Mouse (Mus musculus) heart, postnatal 10 days (tissue): ENCODE measurements around the gene Gpr39. TPM values are rescaled to one million over a fixed set of nuclear protein-coding genes. Genes with fewer than 3 reads are reported as not detected.

Experiments
- DNase-seq, 2 experiments: peaks; one replicate each; pipeline ENCODE4 v3.0.0; 2021
- intact Hi-C: fragments of 180-260 bp; cut with DNase I; formaldehyde crosslinking; loops from one replicate; pipeline ENCODE4 v1.15.1; 2025
- total RNA-seq, 2 experiments: library from RNA; stranded (reverse); gene quantifications; 2 replicates each; pipeline ENCODE4 v1.2.3; 2021

Gpr39 gene
- total RNA-seq, 2 experiments from 2014 or later: 0.69 to 1.0 TPM

DNA sequence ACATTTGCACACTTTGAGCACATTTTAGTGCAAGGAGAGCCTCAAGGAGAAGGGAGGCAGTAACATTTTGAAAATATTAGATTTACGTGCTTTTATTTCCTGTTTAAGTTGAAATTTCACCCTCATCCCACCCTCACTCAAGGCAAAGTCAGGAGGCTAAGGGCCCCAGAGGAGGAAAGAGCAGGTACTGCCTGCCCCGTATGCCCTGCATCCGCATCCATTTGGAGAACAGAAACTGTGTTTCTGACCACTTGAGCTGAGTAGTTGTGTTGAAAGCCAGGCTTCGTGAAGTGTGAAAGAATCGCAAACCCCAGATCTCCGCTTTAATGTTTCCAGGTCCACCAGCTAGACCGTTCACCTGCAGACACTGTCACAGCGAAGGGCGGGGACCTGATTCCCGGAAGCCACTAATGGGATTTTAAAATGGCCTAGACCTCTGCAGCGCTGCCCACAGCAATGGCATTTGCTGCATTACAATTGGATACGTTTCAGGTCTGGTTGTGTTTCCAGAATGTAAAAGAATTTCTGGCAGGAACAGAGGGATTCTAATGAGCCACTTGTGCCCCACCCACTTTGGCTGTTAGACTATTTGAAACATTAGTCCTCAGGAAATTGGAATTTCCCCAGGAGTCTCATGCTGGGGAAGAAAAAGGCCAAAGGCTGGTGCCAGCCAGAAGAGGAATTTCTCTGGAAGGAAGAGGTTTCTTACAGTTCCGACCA is 11.1 kb downstream of the Gpr39 start:
- intact Hi-C loops: no loop called here

DNA sequence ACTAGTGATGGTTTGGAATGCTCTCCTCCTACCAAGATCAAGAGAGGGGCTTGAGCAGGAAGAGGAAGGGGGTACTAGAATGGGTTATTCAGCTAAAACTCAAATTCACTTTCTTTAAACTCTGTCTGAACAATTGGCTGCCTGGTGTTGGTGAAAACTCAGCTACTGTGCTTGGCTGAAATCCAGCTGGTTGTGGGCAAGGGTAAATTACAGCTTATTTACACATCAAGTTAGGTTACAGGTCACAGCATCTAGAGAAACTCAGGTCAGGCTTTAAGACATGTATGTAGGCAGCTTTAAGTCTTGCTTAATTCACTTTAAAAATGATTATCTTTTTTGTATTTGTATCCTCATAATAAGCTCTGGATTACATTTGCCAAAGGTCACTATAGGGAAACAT is 16.7 kb downstream of the Gpr39 start:
- DNase-seq: no peak
- intact Hi-C loops: no loop called here

More for the DNA sequence above, 11.1 kb downstream of the Gpr39 start:
- DNase-seq: peak; percentile 7 to 16

DNA sequence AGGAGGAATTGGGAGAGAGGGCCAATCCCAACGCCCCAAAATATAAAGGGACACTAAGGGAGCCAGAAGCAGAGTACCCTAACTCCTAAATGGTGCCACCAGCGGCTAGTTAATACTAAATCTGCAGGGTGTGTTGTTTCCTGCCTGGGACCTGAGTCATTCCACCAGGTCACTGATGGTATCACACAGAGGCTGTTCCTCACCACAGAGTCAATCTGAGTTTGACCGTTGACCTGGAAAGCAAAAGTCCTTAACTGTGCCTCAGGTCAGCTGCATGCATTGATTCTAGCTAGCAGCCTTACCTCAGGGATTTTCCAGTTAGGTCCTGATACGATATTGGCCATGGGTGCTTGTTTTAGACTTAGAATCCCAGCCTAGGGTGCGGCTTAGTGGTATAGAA is 17.5 kb downstream of the Gpr39 start:
- no peak for DNase-seq
- intact Hi-C loops: no loop called here

DNA sequence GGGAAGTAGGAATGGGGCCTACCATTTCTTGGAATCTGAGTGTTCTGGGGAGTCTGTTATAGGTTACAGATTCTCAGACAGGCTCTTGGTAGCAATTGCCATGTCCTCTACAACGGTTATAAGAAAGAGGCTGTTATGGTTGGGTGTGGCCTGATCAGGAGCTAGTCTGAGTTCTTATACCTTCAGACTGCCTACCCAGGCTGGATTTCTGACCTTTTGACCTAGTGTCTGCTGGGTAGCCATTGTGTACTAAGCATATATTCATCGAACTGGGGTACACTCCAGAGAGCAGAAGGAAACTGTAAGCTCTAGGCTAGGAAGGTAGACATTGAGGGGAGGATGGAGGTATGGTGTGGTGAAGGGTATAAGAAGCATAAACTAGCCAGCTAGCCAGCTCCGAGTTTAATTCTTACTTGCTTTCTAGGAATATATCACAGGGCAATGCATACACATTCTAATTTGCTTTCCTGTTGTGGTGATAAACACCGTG is 24.4 kb downstream of the Gpr39 start:
- intact Hi-C loops: no loop called here
- DNase-seq: no peak

DNA sequence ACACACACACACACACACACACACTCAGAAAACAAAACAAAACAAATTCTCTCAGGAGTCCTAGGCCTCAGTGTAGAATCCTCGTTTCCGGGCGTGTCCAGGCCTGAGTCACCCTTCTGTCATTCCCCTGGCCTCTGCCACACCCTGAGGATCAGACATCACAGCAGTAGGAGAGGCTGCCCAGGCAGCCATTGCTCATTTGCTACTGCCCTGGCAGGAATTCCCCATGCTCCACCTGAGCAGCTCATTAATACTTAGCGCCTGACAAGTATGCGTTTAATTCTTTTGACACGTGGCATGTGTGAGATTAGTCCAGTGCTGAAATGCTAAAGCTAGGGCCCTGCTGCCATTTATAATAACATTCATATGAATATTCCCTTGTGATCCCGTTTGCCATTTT is 25.0 kb downstream of the Gpr39 start:
- intact Hi-C loops: no loop called here
- peak in 1 of 2 experiments; percentile 18 for DNase-seq

DNA sequence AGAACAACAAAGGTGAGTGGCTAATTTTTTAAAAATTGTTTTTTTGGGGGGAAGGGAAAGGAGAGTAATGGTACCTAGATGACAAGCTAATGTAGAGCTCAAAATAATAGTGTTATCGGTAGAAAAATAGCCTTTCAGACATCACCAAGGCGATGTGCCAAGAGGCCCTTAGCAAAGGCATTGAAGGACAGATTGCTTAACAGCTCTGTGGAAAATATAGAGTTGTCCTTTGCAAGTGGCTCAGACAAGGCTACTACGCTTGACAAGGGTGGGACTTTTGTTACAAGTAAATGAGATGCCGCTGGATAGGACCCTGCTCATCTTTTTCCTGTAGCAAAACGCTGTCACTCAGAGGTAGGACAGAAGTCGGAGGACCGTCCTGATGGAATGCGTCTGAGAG is 25.5 kb downstream of the Gpr39 start:
- intact Hi-C loops: no loop called here
- peak; percentile 34 to 51 for DNase-seq

DNA sequence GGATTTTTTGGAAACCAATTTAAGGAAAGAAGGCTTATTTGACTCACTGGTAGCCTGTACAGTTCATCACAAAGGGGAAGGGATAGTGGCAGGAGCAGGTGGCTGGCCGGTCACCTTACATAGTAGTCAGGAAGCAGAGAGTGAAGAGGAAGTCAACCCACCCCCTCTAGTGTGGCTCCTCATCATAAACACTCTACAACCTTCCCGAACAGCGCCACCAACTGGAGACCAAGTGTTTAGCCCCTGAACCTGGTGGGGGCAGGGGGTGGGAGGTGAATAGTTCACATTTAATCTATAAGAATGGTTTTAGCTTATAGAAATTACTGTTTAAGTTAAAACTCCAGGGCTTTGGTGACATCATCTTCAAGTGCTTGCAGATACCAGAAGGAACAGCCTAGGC is 28.6 kb downstream of the Gpr39 start:
- intact Hi-C loops: no loop called here
- DNase-seq: no peak

DNA sequence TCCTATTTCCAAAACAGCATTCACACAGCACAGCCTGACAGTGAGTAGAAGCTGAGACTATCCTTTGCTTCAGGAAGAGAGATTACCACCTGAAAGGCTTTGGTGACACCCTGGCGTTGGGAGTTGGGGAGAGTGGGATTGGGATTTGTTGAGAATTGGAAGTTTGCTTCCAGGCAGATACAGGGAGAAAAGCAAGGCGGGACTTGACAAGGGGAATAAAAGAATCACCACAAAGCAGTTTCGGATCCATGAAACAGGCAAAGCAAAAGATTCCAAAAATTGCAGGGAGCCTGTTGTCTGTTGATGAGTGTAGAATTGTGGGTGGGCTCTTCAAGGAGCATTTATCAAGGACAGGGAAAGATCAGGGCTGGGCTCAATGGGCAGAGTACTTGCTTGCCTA is 38.5 kb downstream of the Gpr39 start:
- DNase-seq: no peak
- intact Hi-C loops: no loop called here

DNA sequence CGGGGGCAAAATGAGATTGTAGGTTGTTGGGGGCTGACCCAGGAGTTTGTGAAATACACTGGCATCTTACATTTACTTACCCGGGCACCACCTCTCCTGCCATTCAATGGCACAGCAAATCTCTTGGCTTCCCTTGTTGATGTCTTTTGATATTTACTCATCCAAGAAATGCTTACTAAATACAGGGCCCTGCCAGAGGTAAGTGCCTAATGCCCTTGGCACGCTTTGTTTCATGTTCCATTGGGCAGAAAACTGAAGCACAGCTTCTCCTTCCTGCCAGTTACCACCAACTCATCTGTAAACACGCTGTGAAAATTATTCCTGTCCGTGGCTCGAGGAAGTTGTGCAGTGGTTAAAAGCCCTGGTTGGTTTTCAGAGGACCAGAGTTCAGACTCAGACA is 39.4 kb downstream of the Gpr39 start:
- DNase-seq: no peak
- intact Hi-C loops: no loop called here

DNA sequence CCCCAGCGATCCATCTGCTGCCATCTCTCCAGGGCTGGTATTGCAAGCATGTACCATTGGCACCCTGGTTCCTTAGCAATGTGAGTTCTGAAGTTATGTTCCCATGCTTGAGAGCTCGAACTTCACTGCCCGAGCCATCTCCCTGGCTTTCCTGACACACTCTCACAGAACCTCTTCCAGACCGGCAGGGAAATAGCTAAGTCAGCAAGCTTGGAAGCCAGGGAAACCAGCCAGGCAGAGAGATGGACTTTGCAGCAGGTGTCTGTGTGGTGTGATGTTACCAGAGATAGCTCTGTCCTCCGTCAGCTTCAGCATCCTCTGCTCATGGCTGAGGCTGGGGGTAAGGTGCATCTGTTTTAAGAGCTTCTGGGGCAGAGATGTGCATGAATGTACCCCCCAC is 41.1 kb downstream of the Gpr39 start:
- DNase-seq: no peak
- intact Hi-C loops: no loop called here

DNA sequence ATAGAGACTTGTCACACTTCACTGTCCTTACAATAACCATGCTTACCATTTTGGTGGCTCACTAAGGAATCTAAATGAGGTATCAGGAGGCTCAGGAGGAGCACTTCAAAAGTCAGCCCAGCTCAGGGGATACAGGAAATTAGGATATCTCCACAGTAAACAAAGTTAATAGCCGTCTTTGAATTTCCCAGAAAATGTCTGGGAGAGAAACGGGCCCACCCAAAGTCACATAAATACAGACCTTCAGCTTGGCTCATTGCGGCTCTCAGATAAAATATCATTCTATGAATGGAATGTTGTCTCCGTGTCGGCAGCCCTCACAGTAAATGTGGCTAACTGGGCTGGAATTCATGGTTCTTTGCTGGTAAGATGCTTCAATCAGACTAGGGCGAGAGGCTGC is 42.3 kb downstream of the Gpr39 start:
- intact Hi-C loops: no loop called here
- no peak for DNase-seq

DNA sequence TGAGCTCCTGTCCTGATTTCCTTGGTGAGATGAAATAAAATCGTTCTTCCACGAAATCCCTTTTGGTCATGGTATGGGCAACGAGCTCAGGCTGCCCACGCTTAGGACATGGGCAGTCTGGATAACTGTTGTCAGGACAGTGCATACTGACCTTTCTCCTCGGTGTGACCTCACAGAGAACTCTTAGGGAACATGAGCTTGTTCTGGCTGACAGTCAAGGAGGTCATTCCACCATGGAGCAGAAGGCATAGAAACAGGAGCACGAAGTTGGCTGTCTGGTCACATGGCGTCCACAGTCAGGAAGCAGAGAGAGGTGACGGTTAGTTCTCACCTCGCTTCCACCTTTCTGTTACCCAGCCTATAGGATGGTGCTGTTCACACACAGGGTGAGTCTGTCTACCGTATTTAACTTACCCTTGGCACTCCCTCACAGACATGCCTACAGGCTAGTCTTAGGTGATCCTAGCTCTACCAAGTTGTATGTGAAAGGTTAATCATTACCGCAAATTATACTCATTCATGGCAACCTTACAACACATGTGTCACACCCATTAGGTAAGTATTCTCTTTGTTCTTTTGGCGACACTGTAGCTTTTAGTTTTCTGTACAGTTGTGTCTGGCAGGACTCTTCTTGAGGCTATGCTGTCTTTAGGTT is 44.4 kb downstream of the Gpr39 start:
- no peak for DNase-seq
- intact Hi-C loops: no loop called here

DNA sequence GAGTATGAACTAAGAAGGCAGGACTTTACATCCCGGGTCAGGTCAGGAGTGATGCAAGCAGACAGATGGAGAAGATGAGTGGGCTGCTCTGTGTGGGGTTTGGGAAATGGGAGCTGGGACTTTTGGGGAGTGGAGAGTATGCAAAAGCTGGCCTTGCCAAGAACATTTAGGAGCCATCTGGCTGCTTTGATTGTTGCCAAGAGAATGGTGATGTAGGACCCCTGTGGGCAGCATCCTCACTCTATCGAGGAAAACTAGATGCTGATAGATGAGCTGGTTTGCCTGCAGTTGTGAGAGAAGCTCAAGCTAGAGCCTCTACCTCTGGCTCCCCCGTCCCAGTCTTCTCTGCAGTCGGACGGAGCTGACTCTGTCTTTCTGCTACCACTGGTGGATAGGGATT is 47.5 kb downstream of the Gpr39 start:
- intact Hi-C loops: no loop called here

DNA sequence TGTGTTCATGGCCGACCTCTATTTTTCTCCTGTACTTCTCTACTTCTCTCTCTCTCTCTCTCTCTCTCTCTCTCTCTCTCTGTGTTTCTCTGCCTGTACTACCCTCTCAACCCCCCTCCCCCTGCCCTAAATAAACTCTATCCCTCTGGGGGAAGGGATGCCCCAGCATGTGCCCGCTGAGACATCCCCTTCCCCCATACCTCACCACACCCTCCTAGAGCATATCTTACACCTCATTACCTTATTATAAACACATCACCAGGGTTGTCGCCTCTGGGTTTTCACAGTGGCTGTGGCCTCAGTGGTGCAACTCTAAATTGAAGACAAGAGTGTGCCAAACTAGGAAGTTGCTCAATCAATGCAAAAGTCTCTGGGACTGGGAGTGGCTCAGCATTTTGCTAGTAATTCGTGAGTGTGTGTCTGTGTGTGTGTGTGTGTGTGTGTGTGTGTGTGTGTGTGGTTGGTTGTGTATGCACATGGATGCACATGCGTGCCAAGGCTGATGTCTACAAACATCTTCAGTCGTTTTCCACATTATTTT is 52.3 kb downstream of the Gpr39 start:
- no peak for DNase-seq
- intact Hi-C loops: no loop called here

More for the DNA sequence above, 47.5 kb downstream of the Gpr39 start:
- DNase-seq: no peak

DNA sequence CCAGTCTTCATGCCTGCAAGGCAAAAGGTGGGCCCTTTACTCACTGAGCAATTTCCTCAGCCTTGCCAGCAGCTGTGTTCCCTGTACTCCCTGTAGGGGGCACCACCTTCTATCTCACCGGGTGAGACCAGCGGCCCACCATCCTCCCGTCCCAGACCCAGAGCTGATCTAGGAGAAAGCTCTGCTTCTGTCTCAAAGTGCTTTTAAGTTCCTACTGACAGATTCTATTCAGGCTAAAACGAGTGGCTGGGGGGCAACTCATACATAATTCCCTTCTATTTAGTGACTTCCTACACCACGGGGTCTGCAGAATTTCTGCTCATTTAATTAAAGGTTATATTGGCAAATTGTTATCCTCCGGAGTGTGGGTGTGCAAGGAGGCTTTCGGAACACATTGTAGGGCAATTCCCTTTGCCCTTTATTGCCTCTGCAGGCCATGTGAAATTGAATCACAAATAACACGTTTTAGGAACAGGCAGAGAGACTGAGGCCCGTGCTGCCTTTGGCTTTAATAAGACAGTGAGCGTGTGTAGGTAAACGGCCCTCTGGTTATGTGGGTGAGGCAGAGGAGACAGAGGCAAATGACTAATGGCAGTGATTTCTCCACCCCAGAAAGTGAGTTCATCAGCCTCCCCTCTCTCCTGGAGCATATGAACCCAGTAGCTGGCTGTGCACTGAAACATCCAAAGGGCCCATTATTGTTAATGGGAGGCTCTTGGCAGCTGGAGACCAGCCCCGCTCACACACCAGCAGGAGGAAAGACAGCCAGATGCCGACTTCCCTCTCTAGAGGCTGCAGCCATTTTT is 53.1 kb downstream of the Gpr39 start:
- no peak for DNase-seq
- intact Hi-C loops: no loop called here

DNA sequence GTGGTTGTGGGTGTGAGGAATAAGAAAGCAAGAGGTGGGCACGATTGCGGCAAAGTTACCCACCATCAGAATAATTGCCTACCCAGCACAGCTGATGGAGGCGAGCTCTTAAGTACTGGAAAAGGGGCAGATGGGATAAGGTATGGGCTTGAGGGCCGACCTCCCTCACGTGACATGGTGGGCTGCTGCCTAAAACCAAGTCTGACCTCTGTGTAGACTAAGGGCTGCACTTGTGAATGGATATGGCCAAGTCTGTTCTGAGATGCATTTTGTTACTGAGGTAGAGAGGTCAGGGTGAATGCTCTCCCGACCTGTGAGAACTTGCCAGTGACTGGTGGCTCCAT is 53.7 kb downstream of the Gpr39 start:
- intact Hi-C loops: no loop called here
- DNase-seq: no peak

DNA sequence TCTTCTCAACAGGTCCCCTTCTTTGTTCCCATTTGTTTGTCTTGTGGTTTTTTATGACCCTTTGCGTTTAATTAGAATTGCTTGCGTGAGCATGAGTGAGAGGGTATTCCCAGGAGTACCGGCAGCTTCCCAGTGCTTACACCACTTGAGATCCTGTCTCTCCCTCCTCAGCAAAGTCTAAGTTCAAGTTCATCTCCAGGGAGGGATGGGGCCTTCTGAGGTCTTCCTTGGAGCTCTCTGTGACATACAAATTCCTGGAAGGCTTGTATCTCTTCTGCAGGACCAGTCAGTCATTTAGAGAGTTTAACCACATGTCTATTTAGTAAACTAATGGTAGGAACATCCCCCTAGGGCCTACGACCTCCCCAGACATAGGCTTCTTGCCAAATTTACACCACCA is 55.1 kb downstream of the Gpr39 start:
- DNase-seq: no peak
- intact Hi-C loops: no loop called here

DNA sequence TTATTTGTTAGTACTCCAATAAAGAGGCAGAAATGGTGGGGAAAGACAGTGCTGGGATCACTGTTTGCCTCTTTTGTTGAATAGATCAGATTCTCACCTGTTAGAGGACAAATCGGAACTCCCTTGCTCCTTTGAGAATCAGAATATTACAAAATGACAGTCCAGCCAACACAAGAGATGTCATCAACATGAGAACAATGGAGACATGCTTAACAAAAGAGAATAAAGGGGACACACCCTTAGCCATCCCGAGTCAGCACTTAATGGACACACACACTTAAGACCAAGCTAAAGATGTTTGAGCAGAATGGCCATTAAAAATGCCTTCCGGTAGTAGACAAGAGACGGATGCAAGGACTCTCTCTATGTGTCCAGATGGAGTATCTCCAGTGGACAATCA is 68.0 kb downstream of the Gpr39 start:
- intact Hi-C loops: no loop called here
- DNase-seq: no peak

DNA sequence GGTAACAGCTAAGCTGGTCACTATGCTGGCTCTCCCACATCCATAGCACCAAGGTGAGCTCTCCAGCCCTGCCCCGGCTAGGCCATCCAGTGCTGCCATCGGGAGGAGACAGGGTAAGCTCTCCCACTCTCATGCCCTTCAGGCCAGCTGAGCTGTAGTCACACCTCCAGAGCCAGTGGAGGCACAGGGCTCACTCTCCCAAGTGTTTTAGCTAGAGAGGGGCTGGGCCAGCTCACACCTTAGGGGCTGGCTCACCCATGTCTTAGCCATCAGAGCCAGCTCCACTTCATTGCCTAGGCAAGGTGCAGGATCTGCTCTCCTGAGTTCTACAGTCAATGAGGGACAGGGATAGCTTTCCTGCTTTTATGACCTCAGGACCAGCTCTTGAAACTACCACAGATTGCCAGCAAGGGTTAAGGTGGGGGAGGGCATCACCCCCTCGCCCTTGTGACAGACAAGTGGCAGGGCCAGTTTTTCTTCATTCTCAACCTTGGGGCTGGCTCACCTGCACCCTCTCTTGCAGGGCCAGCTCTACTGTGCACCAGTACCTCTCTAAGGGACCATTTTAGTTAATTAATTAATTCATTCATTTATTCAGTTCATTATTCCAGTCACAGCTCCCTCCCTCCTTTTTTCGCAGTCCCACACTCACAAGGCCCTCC is 78.7 kb downstream of the Gpr39 start:
- no peak for DNase-seq

DNA sequence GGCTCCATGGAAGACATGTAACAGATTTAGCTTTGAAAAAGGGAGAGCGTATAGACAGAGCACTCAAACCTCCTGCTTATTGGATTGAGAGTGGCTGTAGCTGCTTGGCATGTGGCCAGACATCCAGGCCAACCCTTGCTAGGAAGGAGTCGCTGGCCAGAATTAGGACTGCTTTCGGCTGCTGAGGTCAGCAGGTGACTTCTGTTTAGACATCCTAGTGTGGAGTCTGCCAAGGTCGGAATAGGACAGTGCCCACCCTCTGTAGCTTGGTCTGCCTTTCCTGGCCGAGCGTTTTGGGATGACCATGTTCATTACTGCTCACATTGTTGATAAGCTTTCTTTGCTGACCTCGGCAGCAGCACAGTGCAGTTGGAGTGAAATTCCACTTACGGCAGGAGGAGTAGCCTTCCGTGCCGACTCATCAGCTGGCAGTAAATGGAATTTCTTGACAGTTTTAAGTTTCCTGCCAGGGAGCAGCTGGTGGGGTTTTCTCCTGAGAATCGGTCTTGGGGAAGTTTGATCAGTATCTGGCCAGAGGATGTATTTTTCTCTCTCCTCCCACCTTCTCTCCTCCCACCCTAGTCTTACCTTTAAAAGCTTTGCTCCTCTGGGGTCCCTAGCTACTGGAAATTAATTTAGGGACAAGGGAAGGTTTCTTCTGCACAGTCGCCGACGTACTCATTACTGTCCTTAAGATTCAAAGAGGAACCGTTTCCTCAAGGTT is 83.3 kb downstream of the Gpr39 start:
- intact Hi-C loops: no loop called here

More for the DNA sequence above, 78.7 kb downstream of the Gpr39 start:
- intact Hi-C loops: no loop called here

More for the DNA sequence above, 83.3 kb downstream of the Gpr39 start:
- peak; percentile 71 to 76 for DNase-seq
